Mouse (Mus musculus): ENCODE measurements around the gene Olfr558. TPM values are rescaled to one million over a fixed set of nuclear protein-coding genes. Genes with fewer than 3 reads are reported as not detected.

The Olfr558 gene
- polyA plus RNA-seq (2015; fragmentation: Nextera tagmentation; extraction: Ambion mirVana) = not detected in 2 replicates

GRCm38 (mm10) chr7:102701915-102702314 lies at the start of gene Olfr558:
TSS of gene Olfr558 (plus strand) at chr7:102702215.
- no peaks in the 10 kb centered on the region for H3K27me3 ChIP-seq
- ATAC-seq (ENCODE audit: insufficient read depth) = no peak
- H3K4me1 ChIP-seq (replicated peaks) = no peaks in the 10 kb centered on the region
- no peak within 1 kb of the TSS for H3K4me3 ChIP-seq (replicated peaks)
- H3K9ac ChIP-seq = no peak within 1 kb of the TSS
- no peaks in the 10 kb centered on the region for H3K36me3 ChIP-seq (replicated peaks)
- no peaks in the 10 kb centered on the region for H3K9me3 ChIP-seq (replicated peaks)
- H3K27ac ChIP-seq (replicated peaks) = no peak within 1 kb of the TSS
- H3K4me2 ChIP-seq = no peak within 1 kb of the TSS

DNA sequence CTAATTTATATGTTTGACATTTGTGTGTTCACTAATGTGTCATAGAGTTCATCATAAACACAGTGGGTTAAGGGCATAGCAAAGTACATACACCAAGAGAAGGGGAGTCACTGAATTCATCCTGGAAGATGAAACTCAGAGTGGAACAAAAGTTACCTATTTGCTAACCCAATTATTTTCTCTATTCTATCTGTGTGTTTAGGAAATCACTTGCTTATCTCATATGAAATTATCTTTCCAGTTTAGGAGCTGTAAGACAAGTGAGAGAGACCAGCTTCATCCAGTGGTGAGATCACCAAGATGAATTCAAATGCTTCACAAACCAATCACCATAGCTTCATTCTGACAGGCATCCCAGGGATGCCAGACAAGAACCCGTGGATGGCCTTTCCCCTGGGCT lies 43.5 kb upstream of the Olfr558 start, which contains the start of gene Olfr555:
Olfr555 (plus strand) TSS at position 301 of the 400 bp plus-strand sequence.
- no peak within 1 kb of the TSS for H3K4me2 ChIP-seq
- no peaks in the 10 kb centered on the region for H3K4me1 ChIP-seq (replicated peaks)
- no peaks in the 10 kb centered on the region for H3K27me3 ChIP-seq
- H3K9ac ChIP-seq = no peak within 1 kb of the TSS
- H3K27ac ChIP-seq (replicated peaks) = no peak within 1 kb of the TSS
- 48% methylated on average over 1 of the region's 1 CpGs for WGBS (ENCODE audit: insufficient replicate concordance)
- H3K36me3 ChIP-seq (replicated peaks) = no peaks in the 10 kb centered on the region
- no peak within 1 kb of the TSS for H3K4me3 ChIP-seq (replicated peaks)
- ATAC-seq (ENCODE audit: insufficient read depth) = no peak
- no peaks in the 10 kb centered on the region for H3K9me3 ChIP-seq (replicated peaks)

DNA sequence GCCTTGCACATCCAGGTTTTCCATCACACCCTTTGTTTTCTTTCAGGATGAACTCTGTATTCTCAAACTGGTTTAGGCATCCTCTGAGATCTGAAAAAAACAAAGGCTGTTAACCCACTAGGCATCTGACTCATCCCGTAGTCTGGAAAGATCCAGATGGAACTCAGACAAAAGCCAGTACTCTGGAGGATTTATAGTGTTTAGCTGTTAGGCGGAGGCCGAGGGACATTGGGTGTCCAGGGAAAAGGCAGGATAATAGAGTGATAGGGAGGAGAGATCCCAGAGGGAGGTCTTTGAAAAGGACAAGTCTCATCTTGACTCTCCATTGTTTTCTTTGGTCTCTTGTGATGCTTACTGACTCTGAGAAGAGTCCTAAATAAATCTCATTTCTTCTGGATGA lies 37.4 kb upstream of the Olfr558 start, which contains the start of gene Olfr556:
Olfr556 (plus strand) TSS at position 301 of the 400 bp plus-strand sequence.
- WGBS (ENCODE audit: insufficient replicate concordance) = 41% methylated on average over 3 of the region's 3 CpGs
- H3K9ac ChIP-seq = no peak within 1 kb of the TSS
- H3K4me3 ChIP-seq (replicated peaks) = no peak within 1 kb of the TSS
- no peaks in the 10 kb centered on the region for H3K36me3 ChIP-seq (replicated peaks)
- H3K4me1 ChIP-seq (replicated peaks) = no peaks in the 10 kb centered on the region
- no peak within 1 kb of the TSS for H3K27ac ChIP-seq (replicated peaks)
- no peaks in the 10 kb centered on the region for H3K27me3 ChIP-seq
- no peak within 1 kb of the TSS for H3K4me2 ChIP-seq
- no peaks in the 10 kb centered on the region for H3K9me3 ChIP-seq (replicated peaks)
- no peak for ATAC-seq (ENCODE audit: insufficient read depth)

- no peak for ATAC-seq (ENCODE audit: insufficient read depth)
- Histone ChIP-seq H3K4me1 (replicated peaks) (no peaks in the 10 kb centered on the region), H3K4me3 (replicated peaks) (no peak overlapping the region), H3K27ac (replicated peaks) (no peak overlapping the region), H3K4me2 (no peak overlapping the region), H3K36me3 (replicated peaks) (no peaks in the 10 kb centered on the region), H3K27me3 (no peaks in the 10 kb centered on the region), H3K9ac (no peak overlapping the region), H3K9me3 (replicated peaks) (no peaks in the 10 kb centered on the region)
- WGBS (ENCODE audit: insufficient replicate concordance) = 25% methylated on average over 2 of the region's 2 CpGs
Observed at GRCm38 (mm10) chr7:102665378-102665777, 36.6 kb upstream of the Olfr558 start.

- no peaks in the 10 kb centered on the region for H3K27me3 ChIP-seq
- H3K9me3 ChIP-seq (replicated peaks) = no peaks in the 10 kb centered on the region
- no peak overlapping the region for H3K9ac ChIP-seq
- 65% methylated on average over 2 of the region's 2 CpGs for WGBS (ENCODE audit: insufficient replicate concordance)
- H3K36me3 ChIP-seq (replicated peaks) = no peaks in the 10 kb centered on the region
- ATAC-seq (ENCODE audit: insufficient read depth) = no peak
- H3K4me2 ChIP-seq = no peak overlapping the region
- H3K4me1 ChIP-seq (replicated peaks) = no peaks in the 10 kb centered on the region
- no peak overlapping the region for H3K27ac ChIP-seq (replicated peaks)
- no peak overlapping the region for H3K4me3 ChIP-seq (replicated peaks)
Observed at GRCm38 (mm10) chr7:102676225-102676624, 25.8 kb upstream of the Olfr558 start.

- WGBS (ENCODE audit: insufficient replicate concordance) = 92% methylated on average over 1 of the region's 1 CpGs
- no peaks in the 10 kb centered on the region for H3K36me3 ChIP-seq (replicated peaks)
- H3K9ac ChIP-seq = no peak overlapping the region
- H3K9me3 ChIP-seq (replicated peaks) = no peaks in the 10 kb centered on the region
- no peaks in the 10 kb centered on the region for H3K4me1 ChIP-seq (replicated peaks)
- no peak for ATAC-seq (ENCODE audit: insufficient read depth)
- no peaks in the 10 kb centered on the region for H3K27me3 ChIP-seq
- no peak overlapping the region for H3K4me3 ChIP-seq (replicated peaks)
- H3K4me2 ChIP-seq = no peak overlapping the region
- no peak overlapping the region for H3K27ac ChIP-seq (replicated peaks)
Observed at GRCm38 (mm10) chr7:102681916-102682315, 20.1 kb upstream of the Olfr558 start.

DNA sequence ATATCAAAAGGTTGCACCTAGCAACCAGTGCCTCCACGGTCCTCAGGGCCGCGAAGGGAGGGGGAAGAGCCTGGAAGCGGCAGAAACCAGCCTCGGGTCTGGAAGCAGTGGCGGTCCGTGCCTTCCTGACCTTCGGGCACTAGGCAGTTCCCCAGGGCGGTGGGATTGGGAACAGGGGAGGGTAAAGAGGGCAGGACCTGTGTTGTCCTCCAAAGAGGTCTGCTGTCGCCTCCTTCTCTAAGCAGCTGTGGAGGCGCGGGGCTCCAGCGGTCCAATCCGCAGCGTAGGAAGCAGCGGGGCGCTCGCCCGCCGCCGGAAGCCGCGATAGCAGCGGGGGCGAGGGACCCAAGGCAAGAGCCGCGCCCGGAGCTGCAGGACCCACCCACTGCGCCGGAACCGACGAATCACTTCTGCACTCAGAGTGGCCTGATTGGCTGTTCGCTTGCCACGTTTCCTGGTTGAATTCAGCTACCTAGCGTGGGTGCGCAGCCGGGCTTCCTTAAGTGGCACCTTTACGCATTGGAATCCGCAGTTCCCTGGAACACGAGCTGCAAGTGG lies 15.0 kb upstream of the Olfr558 start, which contains the start of gene Trim68:
Trim68 (minus strand) TSS at position 384 of the 558 bp plus-strand sequence.
- under 1% methylated on average over 40 of the region's 40 CpGs for WGBS (ENCODE audit: insufficient replicate concordance)
- Histone ChIP-seq H3K4me3 (replicated peaks) (peak within 1 kb of the TSS; percentile 56), H3K9me3 (replicated peaks) (no peaks in the 10 kb centered on the region), H3K4me2 (peak within 1 kb of the TSS; percentile 74), H3K9ac (peak within 1 kb of the TSS; percentile 50; the same call in 1 of the 2 replicates), H3K27ac (replicated peaks) (no peak within 1 kb of the TSS), H3K27me3 (no peaks in the 10 kb centered on the region), H3K36me3 (replicated peaks) (no peaks in the 10 kb centered on the region), H3K4me1 (replicated peaks) (no peaks in the 10 kb centered on the region)
- ATAC-seq (ENCODE audit: insufficient read depth) = peak; percentile 96

- Histone ChIP-seq H3K9me3 (replicated peaks) (no peaks in the 10 kb centered on the region), H3K4me2 (no peak within 1 kb of the TSS), H3K4me3 (replicated peaks) (no peak within 1 kb of the TSS), H3K4me1 (replicated peaks) (no peaks in the 10 kb centered on the region), H3K9ac (no peak within 1 kb of the TSS), H3K27ac (replicated peaks) (no peak within 1 kb of the TSS), H3K36me3 (replicated peaks) (no peaks in the 10 kb centered on the region), H3K27me3 (no peaks in the 10 kb centered on the region)
- WGBS (ENCODE audit: insufficient replicate concordance) = 63% methylated on average over 5 of the region's 5 CpGs
- ATAC-seq (ENCODE audit: insufficient read depth) = no peak
Observed at GRCm38 (mm10) chr7:102695358-102696125, 6.5 kb upstream of the Olfr558 start, which contains the start of gene Olfr557. TSS of gene Olfr557 (plus strand) at chr7:102695910.

DNA sequence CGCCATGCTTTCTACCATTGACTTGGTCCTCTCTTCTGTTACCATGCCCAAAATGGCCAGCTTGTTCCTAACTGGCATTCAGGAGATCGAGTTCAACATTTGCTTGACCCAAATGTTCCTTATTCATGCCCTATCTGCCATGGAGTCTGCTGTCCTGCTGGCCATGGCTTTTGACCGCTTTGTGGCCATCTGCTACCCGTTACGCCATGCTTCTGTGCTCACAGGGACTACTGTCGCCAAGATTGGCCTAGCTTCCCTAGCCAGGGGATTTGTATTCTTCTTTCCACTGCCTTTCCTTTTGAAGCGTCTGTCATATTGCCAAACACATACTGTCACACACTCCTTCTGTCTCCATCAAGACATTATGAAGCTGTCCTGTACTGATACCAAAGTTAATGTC lies 3.6 kb upstream of the Olfr558 start:
- Histone ChIP-seq H3K4me2 (no peak overlapping the region), H3K9me3 (replicated peaks) (no peaks in the 10 kb centered on the region), H3K9ac (no peak overlapping the region), H3K27ac (replicated peaks) (no peak overlapping the region), H3K36me3 (replicated peaks) (no peaks in the 10 kb centered on the region), H3K4me3 (replicated peaks) (no peak overlapping the region), H3K4me1 (replicated peaks) (no peaks in the 10 kb centered on the region), H3K27me3 (no peaks in the 10 kb centered on the region)
- ATAC-seq (ENCODE audit: insufficient read depth) = no peak
- 62% methylated on average over 7 of the region's 7 CpGs for WGBS (ENCODE audit: insufficient replicate concordance)

- Histone ChIP-seq H3K4me1 (replicated peaks) (no peaks in the 10 kb centered on the region), H3K4me2 (no peak within 1 kb of the TSS), H3K9me3 (replicated peaks) (no peaks in the 10 kb centered on the region), H3K9ac (no peak within 1 kb of the TSS), H3K27me3 (no peaks in the 10 kb centered on the region), H3K27ac (replicated peaks) (no peak within 1 kb of the TSS), H3K36me3 (replicated peaks) (no peaks in the 10 kb centered on the region), H3K4me3 (replicated peaks) (no peak within 1 kb of the TSS)
- WGBS (ENCODE audit: insufficient replicate concordance) = 21% methylated on average over 1 of the region's 1 CpGs
- no peak for ATAC-seq (ENCODE audit: insufficient read depth)
Observed at GRCm38 (mm10) chr7:102718970-102719369, 17.0 kb downstream of the Olfr558 start, which contains the start of gene Olfr33. TSS of gene Olfr33 (minus strand) at chr7:102719070.

GRCm38 (mm10) chr7:102727391-102727790 lies 25.4 kb downstream of the Olfr558 start, which contains the start of gene Olfr559:
TSS of gene Olfr559 (minus strand) at chr7:102727491.
- Histone ChIP-seq H3K4me2 (no peak within 1 kb of the TSS), H3K27me3 (no peaks in the 10 kb centered on the region), H3K36me3 (replicated peaks) (no peaks in the 10 kb centered on the region), H3K27ac (replicated peaks) (no peak within 1 kb of the TSS), H3K9ac (no peak within 1 kb of the TSS), H3K4me1 (replicated peaks) (no peaks in the 10 kb centered on the region), H3K9me3 (replicated peaks) (no peaks in the 10 kb centered on the region), H3K4me3 (replicated peaks) (no peak within 1 kb of the TSS)
- ATAC-seq (ENCODE audit: insufficient read depth) = no peak

All from liver, embryonic 15.5 days (tissue).